Mouse (Mus musculus) liver, embryonic 14.5 days (tissue): ENCODE measurements at regions not wholly inside any gene's neighbourhood (a gene's known extent, or its start where the extent isn't known, plus 50 kb on each side); places are given as distances from the start of the nearest gene placed in this dataset.
A peak's percentile ranks its signal among the peaks of the same experiment; 100 is the strongest.

ENCODE experiments used
- ATAC-seq: fragments of 200-750 bp; cut with Nextera tagmentation; 2 replicates; pipeline ENCODE4 v1.8.0; 2017; ENCODE audit warnings: moderate number of reproducible peaks, mild to moderate bottlenecking, moderate library complexity; ENCODE audit not compliant: insufficient read depth
- DNase-seq, 3 experiments: peaks; one replicate each; pipeline ENCODE4 v3.0.0-alpha.2; 2012 to 2013; ENCODE audit warnings: low read depth in 3 of 3, low spot score in 3 of 3
- H3K27ac ChIP-seq: fragments of 300-500 bp; sonication (generic); 2 replicates; pipeline ENCODE4 v1.5.1; 2014; ENCODE audit warnings: moderate library complexity, mild to moderate bottlenecking, control low read depth, inconsistent platforms
- H3K27me3 ChIP-seq: fragments of 300-500 bp; sonication (generic); 2 replicates; pipeline ENCODE4 v1.6.1; 2014; ENCODE audit warnings: mild to moderate bottlenecking, low read length, moderate library complexity; ENCODE audit not compliant: control insufficient read depth, insufficient read depth
- H3K36me3 ChIP-seq: fragments of 300-500 bp; sonication (generic); replicated peaks from 2 replicates; pipeline ENCODE4 v1.6.1; 2014; ENCODE audit warnings: low read depth; ENCODE audit not compliant: control insufficient read depth, insufficient read depth
- H3K4me1 ChIP-seq, 2 experiments: fragments of 200-500 bp in 1 of 2; fragments of 300-500 bp in 1 of 2; sonication (generic) in 1 of 2; replicated peaks; 2 replicates each; pipeline ENCODE4 v1.6.1; 2012 to 2014; ENCODE audit warnings: antibody characterized with exemption in 1 of 2, inconsistent platforms in 1 of 2, low read length in 1 of 2; ENCODE audit not compliant: control insufficient read depth in 2 of 2, insufficient read depth in 2 of 2
- H3K4me2 ChIP-seq: fragments of 300-500 bp; sonication (generic); 2 replicates; pipeline ENCODE4 v1.6.1; 2014; ENCODE audit warnings: low read depth, mild to moderate bottlenecking, control low read depth, moderate library complexity
- H3K4me3 ChIP-seq, 2 experiments: fragments of 200-500 bp in 1 of 2; fragments of 300-500 bp in 1 of 2; sonication (generic) in 1 of 2; 2 replicates each; pipeline ENCODE4 v1.5.1; 2012 to 2014; ENCODE audit warnings: low read depth in 2 of 2, low read length in 2 of 2, mild to moderate bottlenecking in 2 of 2, control low read depth in 1 of 2, inconsistent platforms in 1 of 2, moderate library complexity in 1 of 2; ENCODE audit not compliant: insufficient read depth in 1 of 2
- H3K9ac ChIP-seq: fragments of 300-500 bp; sonication (generic); replicated peaks from 2 replicates; pipeline ENCODE4 v1.6.1; 2014; ENCODE audit warnings: mild to moderate bottlenecking, control low read depth, moderate library complexity
- H3K9me3 ChIP-seq: fragments of 300-500 bp; sonication (generic); 2 replicates; pipeline ENCODE4 v1.6.1; 2016; ENCODE audit warnings: low read length, mixed read lengths; ENCODE audit not compliant: control insufficient read depth
- CTCF ChIP-seq: IDR thresholded peaks from 2 replicates; pipeline ENCODE4 v1.5.1; 2016; ENCODE audit warnings: antibody characterized with exemption, low read depth, control low read depth
- EP300 ChIP-seq: IDR thresholded peaks from 2 replicates; pipeline ENCODE4 v1.6.1; 2016; ENCODE audit warnings: antibody characterized with exemption, low read depth
- WGBS: fragments of 180-500 bp; shearing (Covaris S2); extraction: QIAGEN DNeasy Blood & Tissue Kit; methylation state at CpG from one replicate; pipeline ENCODE4 v1.1.7; 2014; ENCODE audit not compliant: insufficient replicate concordance; 5-methylcytosine and 5-hydroxymethylcytosine counted together

- Histone ChIP-seq H3K4me1 (peaks cover 0 to 13% of the 10 kb centered on the region in 2 experiments; a peak in 2 of 4 replicates), H3K4me2 (no peak overlapping the region), H3K4me3 (no peak overlapping the region)
Measured at GRCm38 (mm10) chr4:153311574-153311973, 171.0 kb downstream of the Ajap1 start.

DNA sequence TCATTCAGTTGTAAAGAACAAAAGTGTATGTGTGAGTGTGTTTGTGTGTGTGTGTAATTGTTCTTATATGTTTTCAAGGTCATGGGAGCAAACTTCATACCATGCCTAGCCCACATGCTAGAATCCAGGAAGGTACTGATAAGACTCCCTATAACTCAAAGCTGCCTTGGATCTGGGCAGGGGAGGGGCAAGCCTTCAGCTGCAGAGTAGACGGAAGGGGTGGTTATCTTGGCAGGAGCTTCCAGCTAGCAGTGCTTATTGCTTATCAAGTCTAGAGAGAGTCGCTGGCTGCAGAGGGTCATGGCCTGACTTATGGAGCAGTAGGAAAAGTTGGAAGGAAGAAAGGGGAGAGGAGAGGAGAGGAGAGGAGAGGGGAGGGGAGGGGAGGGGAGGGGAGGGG, 172.0 kb downstream of the Ajap1 start:
- no peak overlapping the region for H3K4me3 ChIP-seq
- TF ChIP-seq EP300, result no peak
- TF ChIP-seq CTCF, result no peak
- H3K4me2 ChIP-seq, result no peak overlapping the region
- no peaks in the 10 kb centered on the region for H3K27me3 ChIP-seq
- no peaks in the 10 kb centered on the region for H3K36me3 ChIP-seq
- no peak overlapping the region for H3K27ac ChIP-seq
- H3K9ac ChIP-seq, result no peak overlapping the region
- ATAC-seq, result peak; percentile 67; the same call in 1 of the 2 replicates
- peaks cover 0 to 13% of the 10 kb centered on the region in 2 experiments; a peak in 2 of 4 replicates for H3K4me1 ChIP-seq
- DNase-seq, result peak in 2 of 3 experiments; percentile 7 to 9
- 37% methylated on average over 2 of the region's 2 CpGs for WGBS
- no peaks in the 10 kb centered on the region for H3K9me3 ChIP-seq

More at GRCm38 (mm10) chr4:153311574-153311973, 171.0 kb downstream of the Ajap1 start:
- Histone ChIP-seq H3K9ac (no peak overlapping the region), H3K36me3 (no peaks in the 10 kb centered on the region), H3K27ac (no peak overlapping the region), H3K9me3 (no peaks in the 10 kb centered on the region), H3K27me3 (no peaks in the 10 kb centered on the region)
- TF ChIP-seq EP300 (no peak), CTCF (no peak)
- no peak for ATAC-seq
- DNase-seq, result no peak
- WGBS, result 55% methylated on average over 5 of the region's 5 CpGs

DNA sequence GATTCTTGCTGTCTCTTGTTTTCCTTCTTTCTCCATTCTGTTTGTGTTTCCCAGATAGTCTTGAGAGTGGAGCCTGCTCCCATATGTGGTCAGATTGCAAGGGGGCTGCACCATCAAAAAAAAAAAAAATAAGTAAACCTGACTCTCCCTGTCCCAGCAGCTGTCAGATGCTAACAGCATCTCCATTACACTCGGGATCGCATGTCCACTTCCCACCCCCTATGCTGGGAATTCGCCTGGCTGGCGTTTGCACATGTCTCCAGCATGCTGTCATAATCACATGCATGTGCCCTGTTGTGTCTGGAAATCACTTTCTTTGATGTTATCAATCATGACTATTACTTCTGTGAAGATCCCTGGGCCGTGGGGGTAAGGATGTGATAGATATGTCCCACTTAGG, 179.1 kb downstream of the Ajap1 start:
- H3K4me2 ChIP-seq, result no peak overlapping the region
- H3K9me3 ChIP-seq, result no peaks in the 10 kb centered on the region
- no peaks in the 10 kb centered on the region for H3K4me1 ChIP-seq
- no peak for ATAC-seq
- no peak overlapping the region for H3K9ac ChIP-seq
- WGBS, result 53% methylated on average over 5 of the region's 5 CpGs
- no peak overlapping the region for H3K4me3 ChIP-seq
- no peaks in the 10 kb centered on the region for H3K36me3 ChIP-seq
- no peak for DNase-seq
- no peak overlapping the region for H3K27ac ChIP-seq
- H3K27me3 ChIP-seq, result no peaks in the 10 kb centered on the region
- TF ChIP-seq EP300, result no peak
- no peak for TF ChIP-seq CTCF

GRCm38 (mm10) chr4:153302855-153303254, 179.8 kb downstream of the Ajap1 start:
- Histone ChIP-seq H3K4me1 (no peaks in the 10 kb centered on the region), H3K4me2 (no peak overlapping the region), H3K4me3 (no peak overlapping the region), H3K9me3 (no peaks in the 10 kb centered on the region), H3K36me3 (no peaks in the 10 kb centered on the region), H3K27ac (no peak overlapping the region), H3K9ac (no peak overlapping the region), H3K27me3 (no peaks in the 10 kb centered on the region)
- ATAC-seq (no peak), DNase-seq (no peak)
- 69% methylated on average over 4 of the region's 4 CpGs for WGBS
- TF ChIP-seq EP300, result no peak
- no peak for TF ChIP-seq CTCF

DNA sequence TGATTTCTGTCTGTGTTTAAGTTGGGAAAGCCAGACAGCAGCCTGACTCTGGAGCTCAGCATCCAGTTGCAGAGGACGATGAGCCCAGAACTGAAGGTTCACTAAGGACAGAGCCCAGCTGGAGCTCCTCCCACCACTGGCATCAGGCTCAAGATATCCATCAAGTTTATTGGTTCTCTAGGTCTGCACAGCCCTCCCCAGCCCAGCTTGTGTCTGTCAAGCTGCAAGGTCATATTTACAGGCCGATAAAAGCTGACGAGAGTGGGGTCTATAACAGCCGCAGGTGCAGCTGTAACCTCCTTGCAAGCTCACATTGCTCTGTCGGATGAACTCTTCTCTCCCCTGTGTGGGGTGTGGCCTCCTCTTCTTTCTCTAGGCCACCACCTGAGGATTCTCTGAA, 184.3 kb downstream of the Ajap1 start:
- WGBS, result 65% methylated on average over 5 of the region's 5 CpGs
- no peaks in the 10 kb centered on the region for H3K9me3 ChIP-seq
- H3K4me3 ChIP-seq, result no peak overlapping the region
- TF ChIP-seq CTCF, result no peak
- no peak for TF ChIP-seq EP300
- H3K27ac ChIP-seq, result no peak overlapping the region
- no peaks in the 10 kb centered on the region for H3K27me3 ChIP-seq
- no peak for ATAC-seq
- no peak overlapping the region for H3K9ac ChIP-seq
- no peak overlapping the region for H3K4me2 ChIP-seq
- DNase-seq, result no peak
- H3K4me1 ChIP-seq, result no peaks in the 10 kb centered on the region
- H3K36me3 ChIP-seq, result no peaks in the 10 kb centered on the region
